ENCODE assay signal across 29 mouse cellular contexts in the genomic region with DNA sequence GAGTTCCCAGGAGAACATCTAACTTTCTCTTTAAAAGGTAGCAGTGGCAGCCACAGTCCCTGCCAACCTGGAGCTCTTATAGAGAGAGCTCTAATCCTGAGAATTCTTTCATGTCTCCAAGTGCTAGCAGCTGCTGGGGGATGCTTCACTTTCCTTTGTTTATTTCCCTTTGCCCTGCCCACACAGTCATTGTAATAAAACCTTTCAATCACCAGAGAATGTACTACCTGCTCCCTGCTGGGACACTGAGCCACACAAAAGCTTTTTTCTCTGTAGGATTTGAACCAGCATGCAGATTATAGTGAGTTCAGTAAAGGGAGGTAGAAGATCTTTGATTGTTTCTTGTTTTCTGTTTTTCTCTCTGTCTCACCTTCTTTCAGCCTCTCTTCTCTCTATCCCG.
DNase-seq lines count a peak whose midpoint lies in the region; ATAC-seq and TF ChIP-seq lines count a peak whose summit lies in the region.
"Had no signal": no experiment of that assay in that cellular context is flagged by ENCODE, and none has a peak within 500 bp of the region (broad histone marks: within the 10 kb centered on the region; RNA-seq: fewer than 3 reads in every experiment).

No protein-coding gene starts in this region.

- WGBS in forebrain, embryonic 11.5 days = 10% methylated on average over 1 of the region's 1 CpGs
- WGBS in forebrain, embryonic 12.5 days = 27% methylated on average over 1 of the region's 1 CpGs
- WGBS in midbrain, embryonic 11.5 days = 8% methylated on average over 1 of the region's 1 CpGs
- 24% methylated on average over 1 of the region's 1 CpGs for WGBS in midbrain, embryonic 16.5 days

- no peak overlapping the region for H3K9ac ChIP-seq in forebrain, embryonic 11.5 days (ENCODE audit: low read length)
- no peak overlapping the region for H3K9ac ChIP-seq in forebrain, embryonic 12.5 days
- no peak overlapping the region for H3K9ac ChIP-seq in midbrain, embryonic 11.5 days (ENCODE audit: low read length)
- no peak overlapping the region for H3K9ac ChIP-seq in midbrain, embryonic 16.5 days (ENCODE audit: low read depth, low read length)
- H3K9ac ChIP-seq in ES-E14 (ENCODE audit: insufficient read depth, low read depth, low read length, poor library complexity, severe bottlenecking) = no peak overlapping the region
- H3K9ac ChIP-seq: hindbrain, embryonic 13.5 days; limb, embryonic 15.5 days; liver, embryonic 13.5 days; neural tube, embryonic 13.5 days had no signal

- ATAC-seq in forebrain, embryonic 11.5 days (replicated peaks; ENCODE audit: low FRiP score) = 0 out of 2 replicates have a peak, but pooled peaks have one; percentile 36
- no peak; the same call in 1 of the 2 replicates for ATAC-seq in forebrain, embryonic 12.5 days (ENCODE audit: low FRiP score)
- ATAC-seq in midbrain, embryonic 11.5 days (ENCODE audit: low FRiP score) = peak; percentile 61
- no peak for ATAC-seq in midbrain, embryonic 16.5 days
- ATAC-seq: intestine, postnatal 0 days; lung, postnatal 0 days had no signal

- no peak overlapping the region for H3K27ac ChIP-seq in forebrain, embryonic 11.5 days (ENCODE audit: low read depth, low read length)
- H3K27ac ChIP-seq in forebrain, embryonic 12.5 days = no peak overlapping the region
- H3K27ac ChIP-seq in midbrain, embryonic 11.5 days (ENCODE audit: low read depth, low read length) = no peak overlapping the region
- no peak overlapping the region for H3K27ac ChIP-seq in midbrain, embryonic 16.5 days (ENCODE audit: low read length)
- H3K27ac ChIP-seq in ES-E14 (ENCODE audit: insufficient read depth, low read depth, low read length, poor library complexity, severe bottlenecking) = no peak overlapping the region
- H3K27ac ChIP-seq: hindbrain, embryonic 13.5 days; limb, embryonic 10.5 days; limb, embryonic 15.5 days; liver, embryonic 13.5 days; macrophage; neural tube, embryonic 13.5 days had no signal

- TF ChIP-seq POLR2A in brain, embryonic 14.5 days (IDR thresholded peaks at IDR 0.05; ENCODE audit: borderline replicate concordance, extremely low read depth, insufficient read depth, insufficient read length, poor library complexity, severe bottlenecking) = no peak

- H3K4me2 ChIP-seq in forebrain, embryonic 11.5 days (ENCODE audit: low read depth, low read length, severe bottlenecking) = no peak overlapping the region
- no peak overlapping the region for H3K4me2 ChIP-seq in forebrain, embryonic 12.5 days
- no peak overlapping the region for H3K4me2 ChIP-seq in midbrain, embryonic 11.5 days
- H3K4me2 ChIP-seq in midbrain, embryonic 16.5 days (ENCODE audit: low read length) = no peak overlapping the region
- H3K4me2 ChIP-seq: heart, embryonic 11.5 days; hindbrain, embryonic 13.5 days; limb, embryonic 15.5 days; liver, embryonic 13.5 days; neural tube, embryonic 13.5 days had no signal

- no peak for DNase-seq in forebrain, embryonic 11.5 days (ENCODE audit: low spot score)
- no peak for DNase-seq in midbrain, embryonic 11.5 days (ENCODE audit: low spot score, missing footprints)
- DNase-seq in ES-E14 (ENCODE audit: low read depth, low spot score) = peak; percentile 8
- peak; percentile 54 for DNase-seq in brain, embryonic 14.5 days (ENCODE audit: low read depth)
- no peak for DNase-seq in right cerebral cortex, postnatal 36 days (ENCODE audit: low spot score in 2 of 2)
- no peak for DNase-seq in T-cell, adult 2 months (ENCODE audit: low spot score)
- DNase-seq: adrenal gland, postnatal 14 days; cerebellum, adult 8-10 months; cerebellum, postnatal 25 days; gastrocnemius, postnatal 36 days; heart, adult 18-20 months; heart, postnatal 36 days; kidney, postnatal 14 days; layer of hippocampus, adult 9-11 months; liver, embryonic 13.5 days; lung, adult 18-20 months; thymus, postnatal 4 days had no signal

- in situ Hi-C loops in ES-E14 (cut with MboI; ENCODE audit: low sequenced_read_pairs in 2 of 2, unreplicated experiment in 2 of 2) = no loop called here

- no peaks in the 10 kb centered on the region for H3K36me3 ChIP-seq in forebrain, embryonic 11.5 days (ENCODE audit: control insufficient read depth, insufficient read depth, low read length)
- no peaks in the 10 kb centered on the region for H3K36me3 ChIP-seq in forebrain, embryonic 12.5 days (replicated peaks)
- H3K36me3 ChIP-seq in midbrain, embryonic 11.5 days (ENCODE audit: control insufficient read depth, insufficient read depth, low read length) = no peaks in the 10 kb centered on the region
- H3K36me3 ChIP-seq in midbrain, embryonic 16.5 days (ENCODE audit: control insufficient read depth, insufficient read depth, low read length) = no peaks in the 10 kb centered on the region
- no peaks in the 10 kb centered on the region for H3K36me3 ChIP-seq in ES-E14 (ENCODE audit: control insufficient read depth, insufficient read depth, low read length, poor library complexity, severe bottlenecking)
- H3K36me3 ChIP-seq: hindbrain, embryonic 13.5 days; limb, embryonic 10.5 days; limb, embryonic 15.5 days; liver, embryonic 13.5 days; neural tube, embryonic 13.5 days had no signal

- H3K9me3 ChIP-seq in forebrain, embryonic 11.5 days (ENCODE audit: control insufficient read depth, low read length) = no peaks in the 10 kb centered on the region
- no peaks in the 10 kb centered on the region for H3K9me3 ChIP-seq in forebrain, embryonic 12.5 days
- H3K9me3 ChIP-seq in midbrain, embryonic 11.5 days (ENCODE audit: control insufficient read depth, low read length) = no peaks in the 10 kb centered on the region
- no peaks in the 10 kb centered on the region for H3K9me3 ChIP-seq in midbrain, embryonic 16.5 days (replicated peaks; ENCODE audit: control insufficient read depth, low read length, poor library complexity, severe bottlenecking)
- no peaks in the 10 kb centered on the region for H3K9me3 ChIP-seq in ES-E14 (ENCODE audit: control insufficient read depth, insufficient read depth, low read depth, low read length)
- H3K9me3 ChIP-seq: hindbrain, embryonic 13.5 days; limb, embryonic 10.5 days; limb, embryonic 15.5 days; liver, embryonic 13.5 days; neural tube, embryonic 13.5 days had no signal

- no peaks in the 10 kb centered on the region for H3K4me1 ChIP-seq in forebrain, embryonic 11.5 days (replicated peaks; ENCODE audit: control insufficient read depth, insufficient read depth, low read length)
- no peaks in the 10 kb centered on the region for H3K4me1 ChIP-seq in forebrain, embryonic 12.5 days
- H3K4me1 ChIP-seq in midbrain, embryonic 11.5 days (ENCODE audit: control insufficient read depth, insufficient read depth, low read length) = no peaks in the 10 kb centered on the region
- no peaks in the 10 kb centered on the region for H3K4me1 ChIP-seq in midbrain, embryonic 16.5 days (ENCODE audit: control insufficient read depth, insufficient read depth, low read length)
- H3K4me1 ChIP-seq in ES-E14 (ENCODE audit: control insufficient read depth in 2 of 2, insufficient read depth in 2 of 2, low read length in 2 of 2, poor library complexity in 1 of 2) = no peaks in the 10 kb centered on the region
- H3K4me1 ChIP-seq: hindbrain, embryonic 13.5 days; limb, embryonic 10.5 days; limb, embryonic 15.5 days; liver, embryonic 13.5 days; neural tube, embryonic 13.5 days had no signal

- no peaks in the 10 kb centered on the region for H3K27me3 ChIP-seq in forebrain, embryonic 11.5 days (ENCODE audit: control insufficient read depth, insufficient read depth, low read length)
- no peaks in the 10 kb centered on the region for H3K27me3 ChIP-seq in forebrain, embryonic 12.5 days
- no peaks in the 10 kb centered on the region for H3K27me3 ChIP-seq in midbrain, embryonic 11.5 days (ENCODE audit: control insufficient read depth, insufficient read depth, low read length)
- H3K27me3 ChIP-seq in midbrain, embryonic 16.5 days (ENCODE audit: control insufficient read depth, insufficient read depth, low read depth, low read length) = no peaks in the 10 kb centered on the region
- H3K27me3 ChIP-seq: hindbrain, embryonic 13.5 days; limb, embryonic 15.5 days; liver, embryonic 13.5 days; neural tube, embryonic 13.5 days had no signal

- TF ChIP-seq CTCF in brain, embryonic 14.5 days (IDR thresholded peaks at IDR 0.05; ENCODE audit: borderline replicate concordance, extremely low read depth, insufficient read depth, insufficient read length) = no peak

- H3K4me3 ChIP-seq in forebrain, embryonic 11.5 days (ENCODE audit: low read depth, low read length) = no peak overlapping the region
- H3K4me3 ChIP-seq in forebrain, embryonic 12.5 days (replicated peaks) = no peak overlapping the region
- no peak overlapping the region for H3K4me3 ChIP-seq in midbrain, embryonic 11.5 days (ENCODE audit: low read depth, low read length)
- H3K4me3 ChIP-seq in midbrain, embryonic 16.5 days (ENCODE audit: low read depth, low read length) = no peak overlapping the region
- no peak overlapping the region for H3K4me3 ChIP-seq in ES-E14 (ENCODE audit: insufficient read depth in 1 of 2, low read depth in 1 of 2, low read length in 2 of 2, poor library complexity in 1 of 2, severe bottlenecking in 1 of 2)
- H3K4me3 ChIP-seq: erythroblast, embryonic 14.5 days; hindbrain, embryonic 13.5 days; limb, embryonic 10.5 days; limb, embryonic 15.5 days; liver, embryonic 13.5 days; myocyte; neural tube, embryonic 13.5 days had no signal

TF ChIP-seq in ES-E14, 5 proteins besides CTCF, POLR2A, EP300 and RAD21:
- TF ChIP-seq ZC3H11A (IDR thresholded peaks at IDR 0.05; ENCODE audit: borderline replicate concordance, low read depth, low read length) = no peak
TF ChIP-seq in ES-E14: peak in this region for 0.

Comparison
In these comparisons a context has a peak if more than half of its experiments do, and no peak if none do; other contexts are left out.
1. ATAC-seq: peak in forebrain, embryonic 11.5 days (single experiment) and midbrain, embryonic 11.5 days (single experiment); none in forebrain, embryonic 12.5 days (single experiment) and midbrain, embryonic 16.5 days (single experiment).
2. DNase-seq: peak in ES-E14 (single experiment) and brain, embryonic 14.5 days (single experiment); none in forebrain, embryonic 11.5 days (single experiment), midbrain, embryonic 11.5 days (single experiment), right cerebral cortex, postnatal 36 days (0 of 2) and T-cell, adult 2 months (single experiment).